Mouse (Mus musculus): Measurements from ENCODE around the gene Was.
"Not testable (repeated sequence)": the region's sequence is repeated elsewhere in the genome, so short reads cannot be mapped to it uniquely, and the experiment has no call there.

Gene Was

GRCm38 (mm10) chrX:8075104-8075503, 15.2 kb downstream of the Was start:
- in situ Hi-C loops (cut with MseI, MboI): loop anchor here in 1 of 2 experiments (10.0 kb wide), 1 partner anchor 60 kb away; the partner anchor contains the start of gene Wdr13

GRCm38 (mm10) chrX:8074430-8075014, 15.8 kb downstream of the Was start, which contains the start of gene Suv39h1:
Gene Suv39h1 (minus strand): TSS chrX:8074760.
- in situ Hi-C loops (cut with MseI, MboI): loop anchor here in 1 of 2 experiments (10.0 kb wide), 1 partner anchor 60 kb away; the partner anchor contains the start of gene Wdr13

GRCm38 (mm10) chrX:8073881-8074429, 16.3 kb downstream of the Was start:
- in situ Hi-C loops (cut with MseI, MboI): loop anchor here in 1 of 2 experiments (10.0 kb wide), 1 partner anchor 61 kb away; the partner anchor contains the start of gene Wdr13

- in situ Hi-C loops (cut with MseI, MboI): no loop called here
Measured at GRCm38 (mm10) chrX:8069166-8069565, 21.1 kb downstream of the Was start.

- in situ Hi-C loops (cut with MseI, MboI): not testable (repeated sequence)
Measured at GRCm38 (mm10) chrX:8051044-8051781, 39.1 kb downstream of the Was start.

GRCm38 (mm10) chrX:8033009-8033408, 57.3 kb downstream of the Was start:
- in situ Hi-C loops (cut with MseI, MboI): no loop called here

Data from mouse trophoblast stem cell (cell line).